Mouse (Mus musculus): Measurements from ENCODE around the gene Usp54. TPM values are rescaled to one million over a fixed set of nuclear protein-coding genes. Genes with fewer than 3 reads are reported as not detected.

Gene Usp54
- polyA plus RNA-seq, 1 experiment from 2014 or later: 21.6 TPM

DNA sequence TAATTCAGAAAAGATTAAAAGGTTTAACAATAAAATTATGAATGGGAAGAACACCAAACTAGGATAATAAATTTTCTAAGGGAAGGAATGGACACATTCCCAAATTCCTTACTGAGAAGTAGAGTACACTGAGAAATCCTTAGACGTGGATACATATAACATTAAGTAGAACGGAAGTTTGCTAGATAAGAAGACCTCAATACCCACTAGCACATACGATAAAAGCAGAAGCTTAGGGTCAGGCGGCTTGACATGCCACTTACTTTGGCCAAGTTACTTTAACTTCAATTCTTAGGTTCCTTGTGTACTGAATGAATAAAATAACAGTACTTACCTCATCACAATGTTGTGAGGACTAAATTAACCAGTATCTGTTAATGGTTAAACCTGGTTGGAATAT is 111.2 kb downstream of the Usp54 start:
- no peak for DNase-seq (ENCODE audit: low read depth, low spot score)
- H3K27me3 ChIP-seq: no peaks in the 10 kb centered on the region
- ChIA-PET CTCF (no interaction called here), POLR2A (no interaction called here)
- ATAC-seq: no peak
- TF ChIP-seq CTCF (IDR thresholded peaks at IDR 0.05): no peak
- in situ Hi-C loops (cut with MboI; ENCODE audit: low pct_unique_long_range_greater_than_20kb): no loop called here

DNA sequence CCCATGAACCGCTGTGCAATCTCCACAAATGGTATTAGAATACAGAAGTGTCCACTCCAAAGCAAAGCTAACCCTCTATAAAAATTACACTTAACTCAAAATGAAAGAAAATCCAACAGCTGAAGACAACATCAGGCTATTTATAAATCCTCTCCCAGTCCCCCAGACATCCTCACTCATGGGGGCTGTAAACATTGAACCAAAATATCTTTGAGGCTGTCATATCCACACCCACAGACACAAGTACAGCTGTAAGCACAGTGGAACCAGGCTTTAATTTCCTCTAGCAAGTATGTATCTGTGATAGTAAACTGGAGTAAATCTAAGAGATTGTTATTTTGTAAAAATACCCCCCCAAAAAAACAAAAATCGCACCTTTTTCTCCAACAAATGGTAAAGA is 120.7 kb downstream of the Usp54 start:
- no peak for DNase-seq (ENCODE audit: low read depth, low spot score)
- ChIA-PET CTCF (no interaction called here), POLR2A (no interaction called here)
- no peak for ATAC-seq
- TF ChIP-seq CTCF (IDR thresholded peaks at IDR 0.05): no peak
- H3K27me3 ChIP-seq: no peaks in the 10 kb centered on the region
- in situ Hi-C loops (cut with MboI; ENCODE audit: low pct_unique_long_range_greater_than_20kb): no loop called here

DNA sequence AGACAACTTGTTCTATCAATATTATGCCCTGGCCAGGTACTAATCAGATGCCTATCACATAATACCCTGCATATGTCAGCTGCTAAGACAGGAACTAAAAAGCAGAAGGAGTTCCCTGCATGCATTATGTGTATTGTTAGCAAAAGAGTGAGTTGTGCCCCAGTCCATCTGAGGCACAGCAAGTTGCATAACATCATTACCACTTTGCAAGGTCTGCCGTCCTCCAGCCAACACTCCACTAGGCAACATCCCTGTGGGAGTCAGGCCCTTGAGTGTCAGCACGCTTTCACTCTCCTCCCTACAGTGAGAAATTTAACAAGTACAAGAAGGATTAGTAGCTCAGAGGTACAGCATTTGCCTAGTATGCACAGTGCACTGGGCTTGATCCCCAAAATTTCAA is 132.4 kb downstream of the Usp54 start:
- in situ Hi-C loops (cut with MboI; ENCODE audit: low pct_unique_long_range_greater_than_20kb): no loop called here
- CTCF ChIA-PET: no interaction called here

DNA sequence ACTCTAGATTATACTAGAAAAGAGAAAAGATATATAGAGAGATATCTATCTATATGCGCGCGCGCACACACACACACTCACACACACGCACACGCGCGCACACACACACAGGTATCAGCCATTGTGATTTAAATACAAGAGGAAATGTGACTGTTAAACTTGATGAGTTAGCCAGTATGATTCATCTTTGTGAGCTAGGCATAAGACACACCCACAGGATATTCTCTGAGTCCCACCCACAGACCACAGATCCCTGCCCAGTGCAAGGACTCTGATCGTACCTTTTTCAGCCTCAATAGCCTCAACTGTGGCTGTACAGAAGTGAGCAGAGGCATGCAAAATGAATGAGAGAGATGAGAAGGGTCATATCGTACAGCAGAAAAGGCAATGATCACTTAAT is 137.9 kb downstream of the Usp54 start:
- TF ChIP-seq CTCF (IDR thresholded peaks at IDR 0.05): no peak
- ChIA-PET POLR2A (no interaction called here), CTCF (no interaction called here)
- DNase-seq (ENCODE audit: low read depth, low spot score): no peak
- in situ Hi-C loops (cut with MboI; ENCODE audit: low pct_unique_long_range_greater_than_20kb): no loop called here
- no peak for ATAC-seq
- H3K27me3 ChIP-seq: no peaks in the 10 kb centered on the region

More for the DNA sequence above, 132.4 kb downstream of the Usp54 start:
- TF ChIP-seq CTCF (IDR thresholded peaks at IDR 0.05): no peak
- no peaks in the 10 kb centered on the region for H3K27me3 ChIP-seq
- POLR2A ChIA-PET: no interaction called here
- no peak for DNase-seq (ENCODE audit: low read depth, low spot score)
- no peak for ATAC-seq

DNA sequence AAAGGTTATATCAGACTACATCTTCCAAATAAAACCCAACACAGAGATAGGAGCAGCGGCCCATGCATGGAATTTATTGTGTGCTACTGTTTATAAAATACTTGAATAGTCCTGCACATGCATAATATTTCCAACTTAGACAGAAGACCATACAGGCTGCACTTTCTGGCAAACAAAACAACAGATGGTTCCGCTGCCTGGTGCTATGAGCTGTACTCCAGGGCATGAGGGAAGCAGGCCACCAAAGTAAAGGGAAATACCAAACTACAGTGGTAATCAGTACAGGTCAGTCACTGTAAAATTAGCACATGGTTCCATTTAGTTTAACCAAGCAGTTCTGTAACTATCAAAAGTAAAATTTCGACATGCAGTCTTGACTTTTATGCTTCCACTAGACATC is 140.9 kb downstream of the Usp54 start:
- ChIA-PET POLR2A (no interaction called here), CTCF (no interaction called here)
- no peak for TF ChIP-seq CTCF (IDR thresholded peaks at IDR 0.05)
- ATAC-seq (no peak), DNase-seq (ENCODE audit: low read depth, low spot score) (no peak)
- in situ Hi-C loops (cut with MboI; ENCODE audit: low pct_unique_long_range_greater_than_20kb): no loop called here
- no peaks in the 10 kb centered on the region for H3K27me3 ChIP-seq

Other genes with a start within 250 kb of the Usp54 start
- 80.4 TPM for gene Mrps16, start 247.4 kb downstream of the Usp54 start, polyA plus RNA-seq (2021)
- 0.15 TPM for gene Cfap70, start 188.8 kb downstream of the Usp54 start, polyA plus RNA-seq (2021)
- 111 TPM for gene Anxa7, start 160.9 kb downstream of the Usp54 start, polyA plus RNA-seq (2021)
- gene Mss51, start 144.2 kb downstream of the Usp54 start, polyA plus RNA-seq (2021): 0.65 TPM
- 61.1 TPM for gene Ppp3cb, start 94.5 kb downstream of the Usp54 start, polyA plus RNA-seq (2021)
- not detected for gene Myoz1, start 15.5 kb upstream of the Usp54 start, polyA plus RNA-seq (2021)
- gene Synpo2l, start 27.3 kb upstream of the Usp54 start, polyA plus RNA-seq (2021): 0.55 TPM
- 113 TPM for gene Sec24c, start 33.2 kb upstream of the Usp54 start, polyA plus RNA-seq (2021)
- gene Fut11, start 53.9 kb upstream of the Usp54 start, polyA plus RNA-seq (2021): 9.2 TPM
- 96.6 TPM for gene Chchd1, start 61.9 kb upstream of the Usp54 start, polyA plus RNA-seq (2021)
- gene Zswim8, start 66.5 kb upstream of the Usp54 start, polyA plus RNA-seq (2021): 162 TPM
- 44.6 TPM for gene Ndst2, start 93.5 kb upstream of the Usp54 start, polyA plus RNA-seq (2021)
- gene Camk2g, start 153.0 kb upstream of the Usp54 start, polyA plus RNA-seq (2021): 51.7 TPM
- gene Plau, start 195.6 kb upstream of the Usp54 start, polyA plus RNA-seq (2021): 88.3 TPM